Mouse (Mus musculus): Measurements from ENCODE around the gene Ptpra. TPM values are rescaled to one million over a fixed set of nuclear protein-coding genes. Genes with fewer than 3 reads are reported as not detected.

Gene Ptpra
- polyA plus RNA-seq, 1 experiment from 2014 or later = 85.5 TPM

GRCm38 (mm10) chr2:130424126-130424853 is 25.8 kb upstream of the Ptpra start, which contains the start of the genes Vps16 and Pced1a:
TSS of gene Vps16 (plus strand) at chr2:130424339.
TSS of gene Pced1a (minus strand) at chr2:130424701.
- Histone ChIP-seq H3K4me3 (peak within 1 kb of the TSS; percentile 85), H3K9me3 (replicated peaks) (no peaks in the 10 kb centered on the region), H3K27ac (peak within 1 kb of the TSS; percentile 97), H3K36me3 (peaks cover 41% of the 10 kb centered on the region), H3K27me3 (ENCODE audit: low read depth, poor library complexity, severe bottlenecking) (no peaks in the 10 kb centered on the region), H3K4me1 (peaks cover 24% of the 10 kb centered on the region)
- peak; percentile 98 for DNase-seq (ENCODE audit: low spot score)
- WGBS = under 1% methylated on average over 58 of the region's 58 CpGs

- peak overlapping the region; percentile 85 for H3K4me3 ChIP-seq
- no peaks in the 10 kb centered on the region for H3K9me3 ChIP-seq (replicated peaks)
- H3K27ac ChIP-seq = peak overlapping the region; percentile 97
- H3K4me1 ChIP-seq = peaks cover 24% of the 10 kb centered on the region
- peaks cover 37% of the 10 kb centered on the region for H3K36me3 ChIP-seq
- H3K27me3 ChIP-seq (ENCODE audit: low read depth, poor library complexity, severe bottlenecking) = no peaks in the 10 kb centered on the region
- DNase-seq (ENCODE audit: low spot score) = no peak
- WGBS = 68% methylated on average over 5 of the region's 5 CpGs
Measured at GRCm38 (mm10) chr2:130425112-130425511, 25.0 kb upstream of the Ptpra start.

GRCm38 (mm10) chr2:130429851-130430250 is 20.2 kb upstream of the Ptpra start:
- Histone ChIP-seq H3K27ac (no peak overlapping the region), H3K4me3 (no peak overlapping the region), H3K27me3 (ENCODE audit: low read depth, poor library complexity, severe bottlenecking) (no peaks in the 10 kb centered on the region), H3K36me3 (peaks cover 42% of the 10 kb centered on the region), H3K9me3 (replicated peaks) (no peaks in the 10 kb centered on the region), H3K4me1 (peaks cover 6% of the 10 kb centered on the region)
- 89% methylated on average over 2 of the region's 2 CpGs for WGBS
- DNase-seq (ENCODE audit: low spot score) = no peak

- Histone ChIP-seq H3K36me3 (peaks cover 42% of the 10 kb centered on the region), H3K9me3 (replicated peaks) (no peaks in the 10 kb centered on the region), H3K27ac (no peak overlapping the region), H3K27me3 (ENCODE audit: low read depth, poor library complexity, severe bottlenecking) (no peaks in the 10 kb centered on the region), H3K4me3 (no peak overlapping the region), H3K4me1 (no peaks in the 10 kb centered on the region)
- no peak for DNase-seq (ENCODE audit: low spot score)
- WGBS = 87% methylated on average over 3 of the region's 3 CpGs
Measured at GRCm38 (mm10) chr2:130430484-130430883, 19.6 kb upstream of the Ptpra start.

GRCm38 (mm10) chr2:130432157-130432556 is 17.9 kb upstream of the Ptpra start:
- WGBS = 90% methylated on average over 3 of the region's 3 CpGs
- Histone ChIP-seq H3K4me3 (no peak overlapping the region), H3K4me1 (no peaks in the 10 kb centered on the region), H3K36me3 (peaks cover 42% of the 10 kb centered on the region), H3K27me3 (ENCODE audit: low read depth, poor library complexity, severe bottlenecking) (no peaks in the 10 kb centered on the region), H3K9me3 (replicated peaks) (no peaks in the 10 kb centered on the region), H3K27ac (no peak overlapping the region)
- DNase-seq (ENCODE audit: low spot score) = no peak

- WGBS = 30% methylated on average over 4 of the region's 4 CpGs
- no peak overlapping the region for H3K4me3 ChIP-seq
Measured at GRCm38 (mm10) chr2:130433152-130433551, 16.9 kb upstream of the Ptpra start.

GRCm38 (mm10) chr2:130436769-130437168 is 13.3 kb upstream of the Ptpra start:
- WGBS = 91% methylated on average over 1 of the region's 1 CpGs
- H3K36me3 ChIP-seq = peaks cover 62% of the 10 kb centered on the region
- H3K27me3 ChIP-seq (ENCODE audit: low read depth, poor library complexity, severe bottlenecking) = no peaks in the 10 kb centered on the region
- no peak for DNase-seq (ENCODE audit: low spot score)
- no peak overlapping the region for H3K27ac ChIP-seq
- H3K4me1 ChIP-seq = no peaks in the 10 kb centered on the region
- no peak overlapping the region for H3K4me3 ChIP-seq
- H3K9me3 ChIP-seq (replicated peaks) = no peaks in the 10 kb centered on the region

More at GRCm38 (mm10) chr2:130433152-130433551, 16.9 kb upstream of the Ptpra start:
- H3K27me3 ChIP-seq (ENCODE audit: low read depth, poor library complexity, severe bottlenecking) = no peaks in the 10 kb centered on the region
- H3K27ac ChIP-seq = no peak overlapping the region
- no peaks in the 10 kb centered on the region for H3K9me3 ChIP-seq (replicated peaks)
- H3K4me1 ChIP-seq = no peaks in the 10 kb centered on the region
- DNase-seq (ENCODE audit: low spot score) = no peak
- H3K36me3 ChIP-seq = peaks cover 44% of the 10 kb centered on the region

GRCm38 (mm10) chr2:130438861-130439260 is 11.2 kb upstream of the Ptpra start:
- Histone ChIP-seq H3K36me3 (peaks cover 74% of the 10 kb centered on the region), H3K4me3 (no peak overlapping the region), H3K27ac (no peak overlapping the region), H3K27me3 (ENCODE audit: low read depth, poor library complexity, severe bottlenecking) (no peaks in the 10 kb centered on the region), H3K9me3 (replicated peaks) (no peaks in the 10 kb centered on the region), H3K4me1 (no peaks in the 10 kb centered on the region)
- no peak for DNase-seq (ENCODE audit: low spot score)
- 92% methylated on average over 3 of the region's 3 CpGs for WGBS

- Histone ChIP-seq H3K36me3 (peaks cover 84% of the 10 kb centered on the region), H3K27ac (no peak overlapping the region), H3K4me1 (no peaks in the 10 kb centered on the region), H3K27me3 (ENCODE audit: low read depth, poor library complexity, severe bottlenecking) (no peaks in the 10 kb centered on the region), H3K9me3 (replicated peaks) (no peaks in the 10 kb centered on the region), H3K4me3 (no peak overlapping the region)
- no peak for DNase-seq (ENCODE audit: low spot score)
- 95% methylated on average over 4 of the region's 4 CpGs for WGBS
Measured at GRCm38 (mm10) chr2:130439840-130440480, 10.1 kb upstream of the Ptpra start.

- 89% methylated on average over 10 of the region's 10 CpGs for WGBS
- no peak overlapping the region for H3K4me3 ChIP-seq
- H3K4me1 ChIP-seq = no peaks in the 10 kb centered on the region
- no peak for DNase-seq (ENCODE audit: low spot score)
- peaks cover 80% of the 10 kb centered on the region for H3K36me3 ChIP-seq
- H3K27ac ChIP-seq = no peak overlapping the region
- no peaks in the 10 kb centered on the region for H3K27me3 ChIP-seq (ENCODE audit: low read depth, poor library complexity, severe bottlenecking)
- no peaks in the 10 kb centered on the region for H3K9me3 ChIP-seq (replicated peaks)
Measured at GRCm38 (mm10) chr2:130442162-130442561, 7.9 kb upstream of the Ptpra start.

- Histone ChIP-seq H3K27ac (no peak overlapping the region), H3K4me3 (no peak overlapping the region), H3K36me3 (peaks cover 17% of the 10 kb centered on the region), H3K27me3 (ENCODE audit: low read depth, poor library complexity, severe bottlenecking) (peaks cover 17% of the 10 kb centered on the region), H3K9me3 (replicated peaks) (no peaks in the 10 kb centered on the region), H3K4me1 (peaks cover 21% of the 10 kb centered on the region)
- no peak for DNase-seq (ENCODE audit: low spot score)
Measured at GRCm38 (mm10) chr2:130448449-130448848, 1.6 kb upstream of the Ptpra start.

- H3K27ac ChIP-seq = no peak overlapping the region
- peaks cover 10% of the 10 kb centered on the region for H3K36me3 ChIP-seq
- H3K27me3 ChIP-seq (ENCODE audit: low read depth, poor library complexity, severe bottlenecking) = peaks cover 17% of the 10 kb centered on the region
- H3K9me3 ChIP-seq (replicated peaks) = no peaks in the 10 kb centered on the region
- DNase-seq (ENCODE audit: low spot score) = peak; percentile 35
- WGBS = 8% methylated on average over 17 of the region's 17 CpGs
- peaks cover 21% of the 10 kb centered on the region for H3K4me1 ChIP-seq
- peak overlapping the region; percentile 89 for H3K4me3 ChIP-seq
Measured at GRCm38 (mm10) chr2:130449021-130449793, 871 bp upstream of the Ptpra start.

- peak overlapping the region; percentile 89 for H3K4me3 ChIP-seq
- no peak for DNase-seq (ENCODE audit: low spot score)
- peaks cover 21% of the 10 kb centered on the region for H3K4me1 ChIP-seq
- no peaks in the 10 kb centered on the region for H3K9me3 ChIP-seq (replicated peaks)
- no peaks in the 10 kb centered on the region for H3K36me3 ChIP-seq
- H3K27me3 ChIP-seq (ENCODE audit: low read depth, poor library complexity, severe bottlenecking) = peaks cover 17% of the 10 kb centered on the region
- H3K27ac ChIP-seq = peak overlapping the region; percentile 94
- WGBS = under 1% methylated on average over 47 of the region's 47 CpGs
Measured at GRCm38 (mm10) chr2:130450434-130450796, 337 bp downstream of the Ptpra start.
